Mouse (Mus musculus) liver, adult 2 months (tissue): ENCODE results near the gene Obscn. TPM values are rescaled to one million over a fixed set of nuclear protein-coding genes. Genes with fewer than 3 reads are reported as not detected.

ENCODE experiments used
- DNase-seq: peaks from one replicate; pipeline ENCODE4 v3.0.0-alpha.2; 2011; ENCODE audit warnings: low read depth, low spot score; ENCODE audit errors: extremely low read depth
- H3K27ac ChIP-seq: fragments of 200-500 bp; replicated peaks from 2 replicates; pipeline ENCODE4 v1.5.1; 2012; ENCODE audit warnings: low read depth, mild to moderate bottlenecking, control low read depth, inconsistent platforms, low read length; ENCODE audit not compliant: insufficient read depth
- H3K27me3 ChIP-seq: fragments of 200-500 bp; 2 replicates; pipeline ENCODE4 v1.6.1; 2012; ENCODE audit warnings: mild to moderate bottlenecking, moderate library complexity, low read length, inconsistent platforms; ENCODE audit not compliant: control insufficient read depth, insufficient read depth
- H3K36me3 ChIP-seq: fragments of 200-500 bp; 2 replicates; pipeline ENCODE4 v1.6.1; 2012; ENCODE audit warnings: low read length, inconsistent platforms; ENCODE audit not compliant: control insufficient read depth, insufficient read depth
- H3K4me1 ChIP-seq: fragments of 200-500 bp; 2 replicates; pipeline ENCODE4 v1.6.1; 2011; ENCODE audit warnings: low read length; ENCODE audit not compliant: control insufficient read depth, insufficient read depth
- H3K4me3 ChIP-seq: fragments of 200-500 bp; 2 replicates; pipeline ENCODE4 v1.5.1; 2011; ENCODE audit warnings: low read depth, mild to moderate bottlenecking, control low read depth, low read length, moderate library complexity; ENCODE audit not compliant: insufficient read depth
- H3K79me2 ChIP-seq: fragments of 200-500 bp; 2 replicates; pipeline ENCODE4 v1.6.1; 2012; ENCODE audit warnings: inconsistent platforms, mild to moderate bottlenecking, low read length, moderate library complexity; ENCODE audit not compliant: control insufficient read depth, insufficient read depth
- H3K9ac ChIP-seq: fragments of 200-500 bp; 2 replicates; pipeline ENCODE4 v1.6.1; 2012; ENCODE audit warnings: low read depth, mild to moderate bottlenecking, control low read depth, inconsistent platforms, low read length
- CTCF ChIP-seq: fragments of 200-500 bp; IDR thresholded peaks from 2 replicates; pipeline ENCODE4 v1.5.1; 2011; ENCODE audit warnings: low read depth, low read length, control low read depth
- POLR2A ChIP-seq: fragments of 200-500 bp; IDR thresholded peaks from 2 replicates; pipeline ENCODE4 v1.6.1; 2011; ENCODE audit warnings: low read length, control low read depth; ENCODE audit not compliant: insufficient read depth; ENCODE audit errors: extremely low read depth
- WGBS: fragments of 180-500 bp; shearing (Covaris S2); methylation state at CpG from one replicate; pipeline ENCODE4 v1.1.7; 2018; 5-methylcytosine and 5-hydroxymethylcytosine counted together
- polyA plus RNA-seq: library from polyadenylated mRNA; depleted of rRNA; stranded (reverse); fragments of >200 nt; gene quantifications from 2 replicates; pipeline ENCODE4 v1.2.3, GENCODE M21; 2012
- total RNA-seq: library from RNA; depleted of rRNA; stranded (reverse); fragments of >200 nt; gene quantifications from 2 replicates; pipeline ENCODE4 v1.2.3, GENCODE M21; 2014

Gene Obscn
- total and polyA plus RNA-seq, 2 experiments: 0.07 to 0.83 TPM

DNA sequence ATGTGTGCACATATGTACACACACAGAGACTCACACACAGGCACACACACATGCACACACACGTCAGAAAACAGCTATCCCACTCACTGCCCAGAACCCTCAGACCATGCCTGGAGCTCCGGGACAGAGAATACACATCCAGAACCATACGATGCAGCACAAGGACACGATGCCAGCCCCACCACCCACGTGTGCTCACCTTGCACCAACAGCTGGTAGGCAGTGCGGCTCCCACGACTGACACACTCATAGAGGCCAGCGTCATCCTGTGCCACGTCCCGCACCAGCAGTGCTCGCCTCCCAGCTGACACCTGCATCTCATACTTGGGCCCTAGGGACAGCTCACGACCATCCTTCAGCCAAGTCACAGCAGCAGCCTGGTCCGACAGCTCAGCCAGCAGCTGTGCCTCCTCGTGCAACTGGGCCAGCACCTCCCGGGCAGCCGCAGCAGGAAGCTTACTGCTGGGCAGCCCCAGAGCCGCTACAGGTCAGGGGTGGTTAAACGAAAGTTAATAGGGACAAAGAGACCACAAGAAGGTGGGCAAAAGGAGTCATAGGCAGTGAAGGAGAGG lies 4.8 kb downstream of the Obscn start:
- no peaks in the 10 kb centered on the region for H3K4me1 ChIP-seq
- no peak overlapping the region for H3K9ac ChIP-seq
- 69% methylated on average over 18 of the region's 18 CpGs for WGBS
- TF ChIP-seq CTCF (no peak), POLR2A (no peak)
- no peaks in the 10 kb centered on the region for H3K36me3 ChIP-seq
- H3K27ac ChIP-seq: no peak overlapping the region
- H3K4me3 ChIP-seq: no peak overlapping the region
- no peak for DNase-seq
- peaks cover 16% of the 10 kb centered on the region for H3K27me3 ChIP-seq
- H3K79me2 ChIP-seq: no peaks in the 10 kb centered on the region

GRCm38 (mm10) chr11:59130782-59131181 lies 5.4 kb downstream of the Obscn start:
- no peak overlapping the region for H3K4me3 ChIP-seq
- DNase-seq: no peak
- H3K9ac ChIP-seq: no peak overlapping the region
- no peaks in the 10 kb centered on the region for H3K4me1 ChIP-seq
- no peaks in the 10 kb centered on the region for H3K79me2 ChIP-seq
- WGBS: 80% methylated on average over 9 of the region's 9 CpGs
- no peaks in the 10 kb centered on the region for H3K36me3 ChIP-seq
- peaks cover 12% of the 10 kb centered on the region for H3K27me3 ChIP-seq
- H3K27ac ChIP-seq: no peak overlapping the region
- TF ChIP-seq POLR2A (no peak), CTCF (no peak)

GRCm38 (mm10) chr11:59105945-59106344 lies 30.3 kb downstream of the Obscn start:
- Histone ChIP-seq H3K27me3 (no peaks in the 10 kb centered on the region), H3K27ac (no peak overlapping the region), H3K9ac (no peak overlapping the region), H3K4me3 (no peak overlapping the region), H3K79me2 (no peaks in the 10 kb centered on the region), H3K4me1 (no peaks in the 10 kb centered on the region), H3K36me3 (no peaks in the 10 kb centered on the region)
- DNase-seq: no peak
- 93% methylated on average over 5 of the region's 5 CpGs for WGBS
- TF ChIP-seq CTCF: no peak
- no peak for TF ChIP-seq POLR2A

DNA sequence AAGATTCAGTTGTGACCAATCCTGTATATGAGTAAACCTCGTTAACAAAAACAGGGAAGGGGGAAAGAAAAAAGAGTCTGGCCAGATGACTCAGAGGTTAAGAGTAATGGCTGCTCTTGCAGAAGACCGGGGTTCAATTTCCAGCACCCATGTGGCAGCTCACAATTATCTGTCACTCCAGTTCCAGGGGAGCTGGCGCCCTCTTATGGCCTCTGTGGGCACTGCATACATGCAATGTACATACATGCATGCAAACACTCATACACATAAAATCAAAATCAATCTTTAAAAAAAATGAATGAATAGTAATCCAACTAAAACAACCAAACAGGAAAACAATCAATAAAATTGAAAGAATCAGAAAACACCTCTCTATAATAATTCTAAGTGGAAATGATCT lies 33.9 kb downstream of the Obscn start:
- no peak for DNase-seq
- Histone ChIP-seq H3K4me3 (no peak overlapping the region), H3K9ac (no peak overlapping the region), H3K27me3 (no peaks in the 10 kb centered on the region), H3K27ac (no peak overlapping the region), H3K79me2 (no peaks in the 10 kb centered on the region), H3K4me1 (no peaks in the 10 kb centered on the region), H3K36me3 (no peaks in the 10 kb centered on the region)
- TF ChIP-seq POLR2A: no peak
- TF ChIP-seq CTCF: peak; percentile 29; the same call in 1 of the 2 replicates
- 80% methylated on average over 3 of the region's 3 CpGs for WGBS

DNA sequence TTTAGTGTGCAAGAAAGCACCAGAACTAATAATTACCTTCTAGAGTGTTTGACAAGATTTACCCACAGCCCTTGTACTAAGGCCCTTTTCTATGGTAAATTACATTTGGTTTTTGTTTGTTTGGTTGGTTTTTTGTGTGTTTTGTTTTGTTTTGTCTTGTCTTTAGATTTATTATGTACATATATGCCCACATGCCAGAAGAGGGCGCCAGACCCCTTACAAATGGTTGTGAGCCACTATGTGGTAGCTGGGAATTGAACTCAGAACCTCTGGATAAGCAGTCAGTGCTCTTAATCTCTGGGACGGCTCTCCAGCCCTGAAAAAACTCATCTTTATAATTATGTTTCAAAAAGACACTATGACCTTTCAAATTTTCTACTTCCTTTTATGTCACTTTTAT lies 37.9 kb downstream of the Obscn start:
- Histone ChIP-seq H3K4me1 (no peaks in the 10 kb centered on the region), H3K36me3 (no peaks in the 10 kb centered on the region), H3K79me2 (no peaks in the 10 kb centered on the region), H3K27me3 (peaks cover 2% of the 10 kb centered on the region; the same call in 1 of the 2 replicates), H3K4me3 (no peak overlapping the region), H3K9ac (no peak overlapping the region), H3K27ac (no peak overlapping the region)
- peak; percentile 52; the same call in 1 of the 2 replicates for TF ChIP-seq CTCF
- TF ChIP-seq POLR2A: no peak
- DNase-seq: peak; percentile 35
- WGBS: 24% methylated on average over 2 of the region's 2 CpGs

DNA sequence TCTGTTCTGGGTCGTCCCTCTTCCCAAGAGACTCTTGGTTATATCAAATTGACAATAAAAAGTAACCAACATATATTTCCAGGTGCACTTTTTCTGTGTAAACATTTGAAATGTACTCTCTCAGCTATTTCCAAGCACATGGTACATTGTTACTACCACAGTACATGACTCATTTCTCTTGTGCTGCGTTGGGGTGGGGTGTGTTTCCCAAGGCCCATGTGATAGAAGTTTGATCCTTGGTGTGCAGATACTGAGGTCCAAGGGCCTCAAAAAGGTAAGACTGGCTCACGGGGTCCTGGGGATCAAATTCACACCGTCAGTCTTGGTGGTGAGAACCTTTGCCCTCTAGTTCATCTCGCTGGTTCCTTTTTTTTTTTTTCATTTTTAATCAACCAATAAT lies 38.4 kb downstream of the Obscn start:
- H3K79me2 ChIP-seq: no peaks in the 10 kb centered on the region
- no peaks in the 10 kb centered on the region for H3K36me3 ChIP-seq
- no peak overlapping the region for H3K4me3 ChIP-seq
- TF ChIP-seq CTCF (no peak), POLR2A (no peak)
- WGBS: 65% methylated on average over 5 of the region's 5 CpGs
- H3K27ac ChIP-seq: no peak overlapping the region
- no peak overlapping the region for H3K9ac ChIP-seq
- DNase-seq: no peak
- peaks cover 2% of the 10 kb centered on the region; the same call in 1 of the 2 replicates for H3K27me3 ChIP-seq
- no peaks in the 10 kb centered on the region for H3K4me1 ChIP-seq
